Mouse (Mus musculus): ENCODE data around the gene Zcchc3. TPM values are rescaled to one million over a fixed set of nuclear protein-coding genes. Genes with fewer than 3 reads are reported as not detected.
"Not testable (repeated sequence)": the region's sequence is repeated elsewhere in the genome, so short reads cannot be mapped to it uniquely, and the experiment has no call there.

The Zcchc3 gene
- total RNA-seq (2014; fragmentation: Nextera tagmentation) (3.7 and 9.4 TPM in 2 replicates), total RNA-seq (2017) (4.8 and 4.9 TPM in 2 replicates)

- peak; percentile 90 for ATAC-seq (replicated peaks; ENCODE audit: poor library complexity, severe bottlenecking)
Observed at GRCm38 (mm10) chr2:152414591-152415165, at the start of gene Zcchc3. Gene Zcchc3, minus strand, starts transcription at chr2:152415027.

GRCm38 (mm10) chr2:152459241-152459640 is 44.4 kb upstream of the Zcchc3 start:
- no peak for ATAC-seq (replicated peaks; ENCODE audit: poor library complexity, severe bottlenecking)

- no peak; the same call in 1 of the 2 replicates for ATAC-seq (replicated peaks; ENCODE audit: poor library complexity, severe bottlenecking)
Observed at GRCm38 (mm10) chr2:152452101-152452781, 37.4 kb upstream of the Zcchc3 start.

GRCm38 (mm10) chr2:152450241-152450640 is 35.4 kb upstream of the Zcchc3 start:
- ATAC-seq (replicated peaks; ENCODE audit: poor library complexity, severe bottlenecking), result peak; percentile 70

GRCm38 (mm10) chr2:152447461-152447860 is 32.6 kb upstream of the Zcchc3 start:
- ATAC-seq (replicated peaks; ENCODE audit: poor library complexity, severe bottlenecking), result no peak

GRCm38 (mm10) chr2:152446642-152447041 is 31.8 kb upstream of the Zcchc3 start:
- no peak for ATAC-seq (replicated peaks; ENCODE audit: poor library complexity, severe bottlenecking)

- ATAC-seq (replicated peaks; ENCODE audit: poor library complexity, severe bottlenecking), result no peak
Observed at GRCm38 (mm10) chr2:152443281-152443680, 28.5 kb upstream of the Zcchc3 start.

- ATAC-seq (replicated peaks; ENCODE audit: poor library complexity, severe bottlenecking), result no peak
Observed at GRCm38 (mm10) chr2:152442322-152442721, 27.5 kb upstream of the Zcchc3 start.

- ATAC-seq (replicated peaks; ENCODE audit: poor library complexity, severe bottlenecking), result no peak
Observed at GRCm38 (mm10) chr2:152439833-152440232, 25.0 kb upstream of the Zcchc3 start.

- no peak for ATAC-seq (replicated peaks; ENCODE audit: poor library complexity, severe bottlenecking)
Observed at GRCm38 (mm10) chr2:152438963-152439362, 24.1 kb upstream of the Zcchc3 start.

- peak; percentile 95 for ATAC-seq (replicated peaks; ENCODE audit: poor library complexity, severe bottlenecking)
Observed at GRCm38 (mm10) chr2:152436983-152437860, 22.4 kb upstream of the Zcchc3 start.

- no peak for ATAC-seq (replicated peaks; ENCODE audit: poor library complexity, severe bottlenecking)
Observed at GRCm38 (mm10) chr2:152436405-152436901, 21.6 kb upstream of the Zcchc3 start.

GRCm38 (mm10) chr2:152428481-152428880 is 13.7 kb upstream of the Zcchc3 start:
- not testable (repeated sequence) for ATAC-seq (replicated peaks; ENCODE audit: poor library complexity, severe bottlenecking)

- ATAC-seq (replicated peaks; ENCODE audit: poor library complexity, severe bottlenecking), result no peak
Observed at GRCm38 (mm10) chr2:152427493-152427892, 12.7 kb upstream of the Zcchc3 start.

- no peak for ATAC-seq (replicated peaks; ENCODE audit: poor library complexity, severe bottlenecking)
Observed at GRCm38 (mm10) chr2:152415786-152416185, 959 bp upstream of the Zcchc3 start.

GRCm38 (mm10) chr2:152415287-152415686 is 460 bp upstream of the Zcchc3 start, which contains the start of gene 6820408C15Rik:
Gene 6820408C15Rik, plus strand, starts transcription at chr2:152415587.
- ATAC-seq (replicated peaks; ENCODE audit: poor library complexity, severe bottlenecking), result no peak

- peak; percentile 47 for ATAC-seq (replicated peaks; ENCODE audit: poor library complexity, severe bottlenecking)
Observed at GRCm38 (mm10) chr2:152413765-152414584, 852 bp downstream of the Zcchc3 start.

GRCm38 (mm10) chr2:152413158-152413764 is 1.6 kb downstream of the Zcchc3 start:
- ATAC-seq (replicated peaks; ENCODE audit: poor library complexity, severe bottlenecking), result no peak

GRCm38 (mm10) chr2:152412526-152413157 is 2.2 kb downstream of the Zcchc3 start:
- no peak for ATAC-seq (replicated peaks; ENCODE audit: poor library complexity, severe bottlenecking)
